Mouse (Mus musculus): ENCODE measurements around the gene 1700025G04Rik.

GRCm38 (mm10) chr1:152085561-152085960 lies 4.4 kb downstream of the 1700025G04Rik start:
- no peak for TF ChIP-seq CTCF (IDR thresholded peaks at IDR 0.05; ENCODE audit: low read depth)
- no peak for TF ChIP-seq EP300 (optimal IDR thresholded peaks at IDR 0.05)
